In the genomic region with DNA sequence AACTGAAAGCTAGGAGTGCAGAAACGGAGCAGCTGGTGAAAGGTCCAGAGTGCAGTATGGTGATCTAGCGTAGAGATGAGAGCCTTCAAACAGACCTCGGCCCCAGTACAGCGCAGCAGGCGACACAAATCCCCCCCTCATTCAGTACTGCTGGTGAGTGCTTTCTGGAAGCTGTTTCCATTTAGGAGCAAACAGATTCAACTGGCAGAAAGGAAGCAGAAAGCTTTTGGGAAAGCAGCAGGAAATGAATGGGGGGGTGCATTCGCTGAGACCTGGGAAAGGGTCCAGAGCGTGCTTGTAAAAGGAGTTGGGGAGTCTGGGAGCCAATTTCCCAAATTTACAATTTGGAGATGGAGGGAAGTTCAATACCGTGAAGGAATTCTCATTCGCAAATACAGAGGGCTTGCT, we compare ENCODE assay signal across 12 mouse cellular contexts.
DNase-seq lines count a peak whose midpoint lies in the region; ATAC-seq lines count a peak whose summit lies in the region.
"Had no signal": no experiment of that assay in that cellular context is flagged by ENCODE, and none has a peak within 500 bp of the region (broad histone marks: within the 10 kb centered on the region; RNA-seq: fewer than 3 reads in every experiment).

No protein-coding gene starts in this region.

- 42% methylated on average over 9 of the region's 9 CpGs for WGBS in heart, embryonic 14.5 days
- 29% methylated on average over 9 of the region's 9 CpGs for WGBS in heart, embryonic 10.5 days

- no peaks in the 10 kb centered on the region for H3K9me3 ChIP-seq in heart, embryonic 14.5 days (ENCODE audit: control insufficient read depth, low read length)
- no peaks in the 10 kb centered on the region for H3K9me3 ChIP-seq in heart, embryonic 10.5 days

- DNase-seq in heart, embryonic 10.5 days (ENCODE audit: low spot score), result no peak
- DNase-seq in lung, postnatal 10 days, result peak; percentile 41
- no peak for DNase-seq in lung, postnatal 25 days (ENCODE audit: low spot score)
- DNase-seq in forelimb bud, embryonic 11.5 days (ENCODE audit: low read depth, low spot score), result peak; percentile 64
- peak; percentile 50 for DNase-seq in retina, postnatal 1 day
- no peak for DNase-seq in layer of hippocampus, adult 9-10 months (ENCODE audit: low spot score)
- no peak for DNase-seq in adrenal gland, postnatal 4 days (ENCODE audit: low spot score in 2 of 2)
- DNase-seq: cerebellum, adult 11 months; kidney, postnatal 25 days; lung, adult 2 months; thymus, postnatal 36 days had no signal

- H3K27me3 ChIP-seq in heart, embryonic 14.5 days (ENCODE audit: control insufficient read depth, insufficient read depth, low read length), result no peaks in the 10 kb centered on the region
- H3K27me3 ChIP-seq in heart, embryonic 10.5 days (ENCODE audit: insufficient read depth, poor library complexity, severe bottlenecking), result no peaks in the 10 kb centered on the region

- no peak for ATAC-seq in heart, embryonic 14.5 days (ENCODE audit: insufficient number of reproducible peaks, insufficient read depth, low FRiP score, low read depth)

- peak overlapping the region; percentile 31; the same call in 1 of the 2 replicates for H3K4me2 ChIP-seq in heart, embryonic 14.5 days (ENCODE audit: low read length)

- no peak overlapping the region for H3K4me3 ChIP-seq in heart, embryonic 14.5 days (ENCODE audit: control insufficient read depth in 1 of 2, insufficient read depth in 1 of 2, low read depth in 1 of 2, low read length in 2 of 2)
- no peak overlapping the region for H3K4me3 ChIP-seq in heart, embryonic 10.5 days

- peak overlapping the region; percentile 28; the same call in 1 of the 2 replicates for H3K9ac ChIP-seq in heart, embryonic 14.5 days (ENCODE audit: low read length)

- peaks cover 25 to 68% of the 10 kb centered on the region in 2 experiments for H3K4me1 ChIP-seq in heart, embryonic 14.5 days (ENCODE audit: control insufficient read depth in 2 of 2, insufficient read depth in 2 of 2, low read length in 2 of 2)
- H3K4me1 ChIP-seq in heart, embryonic 10.5 days, result peaks cover 62% of the 10 kb centered on the region

- peak overlapping the region; percentile 24 to 27; a peak in 2 of 4 replicates for H3K27ac ChIP-seq in heart, embryonic 14.5 days (replicated peaks in 1 of 2; ENCODE audit: control insufficient read depth in 1 of 2, insufficient read depth in 1 of 2, low read depth in 2 of 2, low read length in 2 of 2)
- no peak overlapping the region for H3K27ac ChIP-seq in heart, embryonic 10.5 days

- peaks cover 8% of the 10 kb centered on the region; the same call in 1 of the 2 replicates for H3K36me3 ChIP-seq in heart, embryonic 14.5 days (ENCODE audit: control insufficient read depth, insufficient read depth, low read length)
- no peaks in the 10 kb centered on the region for H3K36me3 ChIP-seq in heart, embryonic 10.5 days

Comparison
In these comparisons a context has a peak if more than half of its experiments do, and no peak if none do; other contexts are left out.
1. DNase-seq: peak in lung, postnatal 10 days (single experiment), forelimb bud, embryonic 11.5 days (single experiment) and retina, postnatal 1 day (single experiment); none in heart, embryonic 10.5 days (single experiment), lung, postnatal 25 days (single experiment), layer of hippocampus, adult 9-10 months (single experiment) and adrenal gland, postnatal 4 days (0 of 2).